Mouse (Mus musculus) gastrocnemius, adult 8-10 months (tissue): ENCODE results near the gene Nipa1. TPM values are rescaled to one million over a fixed set of nuclear protein-coding genes. Genes with fewer than 3 reads are reported as not detected.
A peak's percentile ranks its signal among the peaks of the same experiment; 100 is the strongest.
"Not testable (repeated sequence)": the region's sequence is repeated elsewhere in the genome, so short reads cannot be mapped to it uniquely, and the experiment has no call there.

ENCODE experiments used
- DNase-seq, 2 experiments: peaks; one replicate each; pipeline ENCODE4 v3.0.0; 2022; ENCODE audit warnings: low spot score in 2 of 2
- total RNA-seq, 4 experiments: library from RNA; stranded (reverse); gene quantifications; 2 replicates each; pipeline ENCODE4 v1.2.4; 2022

Gene Nipa1
- total RNA-seq = 1 to 10 TPM; 3.4 to 4.9 (median 4.0) TPM

DNA sequence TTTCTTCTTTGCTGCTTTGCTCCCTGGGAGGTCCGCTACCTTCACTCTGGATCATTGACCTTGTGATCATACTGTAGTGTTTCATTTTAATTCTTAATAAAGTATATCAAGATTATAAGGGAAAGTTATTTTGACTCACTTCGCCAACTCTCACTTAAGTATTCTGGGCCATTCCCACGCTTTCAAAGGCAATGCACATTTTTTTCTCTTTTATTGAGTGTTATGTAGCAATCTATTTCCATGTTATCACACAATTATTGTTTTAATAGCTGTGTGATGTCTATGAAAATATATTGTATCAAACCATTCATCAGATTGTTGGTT lies at the start of gene Nipa1:
Nipa1 (minus strand) TSS at position 25 of the 324 bp plus-strand sequence.
- no peak for DNase-seq

- no peak for DNase-seq
Measured at GRCm38 (mm10) chr7:56066634-56067033, 46.9 kb upstream of the Nipa1 start.

DNA sequence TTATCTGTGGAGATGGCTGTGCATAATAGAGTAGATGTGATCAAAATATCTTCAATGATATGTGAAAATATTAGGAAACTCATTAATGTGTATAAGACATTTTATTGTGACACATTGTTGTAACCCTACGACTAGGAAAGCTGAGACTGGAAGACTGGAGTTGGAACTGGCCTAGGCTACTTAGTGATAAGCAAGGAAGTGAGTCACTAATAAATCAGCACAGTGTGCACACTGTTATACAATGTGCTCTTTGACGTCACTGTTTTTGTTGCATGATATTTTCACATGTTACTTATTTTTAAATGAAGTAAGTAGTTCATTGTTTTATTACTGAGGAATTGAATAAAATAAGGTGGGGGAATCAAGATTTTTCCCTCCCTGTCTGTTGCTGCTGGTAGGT lies 46.4 kb upstream of the Nipa1 start:
- no peak for DNase-seq

DNA sequence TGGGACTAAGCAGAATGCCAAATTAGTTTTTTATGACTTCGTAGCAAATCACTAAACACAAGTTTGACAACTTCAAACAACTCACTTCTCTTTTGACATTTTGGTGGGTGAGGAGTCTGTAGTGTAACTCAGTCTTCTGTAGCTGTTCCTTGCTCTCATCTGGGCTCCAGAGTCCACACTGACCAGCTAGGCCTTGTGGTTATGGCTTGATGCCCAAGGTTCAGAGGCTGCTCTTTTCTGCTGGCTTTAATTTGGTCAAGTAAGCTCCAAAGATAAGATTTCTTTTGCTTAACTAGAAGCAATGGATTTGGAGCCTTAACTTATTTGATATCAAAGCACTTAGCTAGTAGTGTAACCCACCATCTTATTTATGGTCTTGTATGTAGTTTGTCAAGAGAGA lies 45.1 kb upstream of the Nipa1 start:
- DNase-seq = no peak

GRCm38 (mm10) chr7:56055338-56055737 lies 35.6 kb upstream of the Nipa1 start:
- DNase-seq = no peak

DNA sequence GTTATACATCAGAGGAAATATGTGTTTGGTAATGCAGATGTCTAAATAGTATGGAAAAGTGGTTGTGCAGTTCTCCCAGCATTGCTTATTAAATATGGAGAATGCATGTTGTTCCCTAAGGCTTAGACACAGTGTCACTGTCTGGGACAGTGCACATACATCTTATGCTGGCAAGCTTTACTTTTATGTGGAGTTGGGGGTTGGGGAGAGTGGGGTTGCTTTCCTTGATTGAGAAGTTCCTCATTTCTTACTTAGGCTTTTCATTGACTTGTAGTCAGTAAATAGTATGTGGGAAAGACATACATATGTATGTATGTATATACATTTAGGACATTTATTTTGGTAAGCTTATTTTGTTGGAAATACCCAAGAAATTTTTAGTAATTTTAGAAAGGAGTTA lies 33.2 kb upstream of the Nipa1 start:
- no peak for DNase-seq

DNA sequence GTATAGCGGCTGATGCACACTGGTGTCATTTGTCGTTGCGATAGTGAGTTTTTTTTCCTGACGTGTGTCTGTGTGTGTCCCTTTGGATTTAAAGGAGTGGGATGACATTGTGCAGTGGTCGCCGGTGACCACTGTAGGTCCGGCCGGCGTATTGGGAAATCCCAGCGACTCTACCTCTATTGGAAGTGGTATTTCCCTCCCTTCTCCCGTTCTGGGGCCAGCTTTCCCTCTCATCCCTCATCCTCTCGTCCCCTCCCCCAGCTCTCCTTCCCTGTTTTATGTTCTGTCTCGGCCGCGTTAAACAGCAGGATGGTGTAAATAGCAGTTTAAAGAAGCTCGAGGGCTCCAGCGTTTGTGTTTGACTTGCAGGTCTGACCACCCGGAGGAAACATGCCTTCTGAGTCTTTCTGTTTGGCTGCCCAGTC lies 30.7 kb upstream of the Nipa1 start:
- peak; percentile 4 for DNase-seq

DNA sequence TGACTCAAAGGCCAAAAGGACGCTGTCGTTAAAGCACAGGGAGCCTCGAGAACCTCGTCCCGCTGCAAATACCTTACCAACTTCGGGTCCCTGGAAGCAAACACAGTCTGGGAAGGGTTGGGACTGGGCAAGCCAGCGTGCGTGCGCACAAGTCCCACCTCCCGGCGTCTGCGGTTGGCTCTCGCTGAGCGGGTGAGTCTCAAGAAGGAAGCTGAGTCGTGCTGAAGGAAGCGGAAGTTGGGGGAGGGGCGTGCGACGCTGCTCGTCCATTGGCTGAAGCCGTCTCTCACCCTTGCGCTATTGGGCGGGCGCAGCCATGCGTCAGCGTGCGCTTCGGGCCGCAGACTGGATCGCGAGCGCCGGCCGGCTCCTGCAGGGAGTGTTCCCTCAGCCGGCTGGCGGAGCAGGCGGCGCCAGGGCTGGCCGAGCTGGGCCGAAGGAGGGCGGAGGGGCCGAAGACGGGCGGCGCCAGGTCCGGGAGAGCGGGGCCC lies 30.1 kb upstream of the Nipa1 start, which contains the start of gene Herc2:
Herc2 (plus strand) TSS at position 366 of the 491 bp plus-strand sequence.
- peak; percentile 98 to 99 for DNase-seq

DNA sequence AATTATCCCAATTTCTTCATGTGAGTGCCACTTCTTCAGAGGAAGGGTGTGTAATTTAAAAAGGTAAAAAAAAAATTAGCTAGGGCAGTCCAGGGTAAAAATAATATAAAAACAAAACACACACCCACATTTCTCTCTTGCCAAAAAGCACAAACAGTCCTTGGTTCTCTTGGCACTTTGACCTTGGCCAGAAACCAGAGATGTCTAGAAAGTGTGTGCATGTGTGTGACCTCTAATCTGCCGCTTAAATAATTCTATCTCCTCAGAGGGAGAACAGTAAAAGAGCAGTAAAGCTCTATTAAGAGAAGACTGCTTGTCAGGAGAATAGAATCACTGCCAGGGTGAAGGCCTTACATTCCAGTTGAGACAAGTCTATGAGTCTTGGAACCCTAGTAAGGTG lies 27.4 kb upstream of the Nipa1 start:
- no peak for DNase-seq

DNA sequence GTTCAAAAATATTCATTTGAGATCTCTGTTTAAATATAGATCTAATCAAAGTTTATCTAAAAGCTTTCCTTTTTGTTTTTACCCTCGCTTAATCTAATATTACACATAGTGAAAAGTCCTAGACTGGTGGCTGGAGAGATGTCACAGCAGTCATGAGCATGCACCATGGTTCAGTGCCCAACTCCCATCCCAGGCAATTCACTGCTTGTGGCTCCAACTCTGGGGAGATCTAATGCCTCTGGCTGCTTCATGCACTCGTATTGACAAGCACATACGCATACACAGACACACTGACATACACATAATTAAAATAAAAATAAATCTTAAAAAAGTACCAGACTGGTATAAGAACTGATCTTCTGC lies 24.5 kb upstream of the Nipa1 start:
- no peak for DNase-seq

- no peak for DNase-seq
Measured at GRCm38 (mm10) chr7:56043577-56044266, 24.0 kb upstream of the Nipa1 start.

GRCm38 (mm10) chr7:56042353-56042752 lies 22.6 kb upstream of the Nipa1 start:
- peak; percentile 26 to 57 for DNase-seq

DNA sequence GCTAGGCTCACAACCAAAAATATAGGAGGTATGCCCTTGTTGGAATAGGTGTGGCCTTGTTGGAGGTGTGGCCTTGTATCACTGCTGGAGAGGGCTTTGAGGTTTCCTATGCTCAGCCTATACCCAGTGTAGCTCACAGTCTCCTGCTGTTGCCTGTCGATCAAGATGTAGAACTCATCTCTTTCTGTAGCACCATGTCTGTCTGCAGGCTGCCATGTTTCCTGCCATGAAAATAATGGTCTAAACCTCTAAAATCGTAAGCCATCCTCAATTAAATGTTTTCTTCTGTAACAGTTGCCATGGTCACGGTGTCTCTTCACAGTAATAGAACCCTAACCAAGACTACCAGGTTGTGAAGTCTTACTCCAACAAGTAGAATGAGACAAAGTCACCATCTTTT lies 3.8 kb upstream of the Nipa1 start:
- DNase-seq = no peak

GRCm38 (mm10) chr7:56018972-56019929 lies 503 bp downstream of the Nipa1 start:
- DNase-seq = peak; percentile 32 to 57

DNA sequence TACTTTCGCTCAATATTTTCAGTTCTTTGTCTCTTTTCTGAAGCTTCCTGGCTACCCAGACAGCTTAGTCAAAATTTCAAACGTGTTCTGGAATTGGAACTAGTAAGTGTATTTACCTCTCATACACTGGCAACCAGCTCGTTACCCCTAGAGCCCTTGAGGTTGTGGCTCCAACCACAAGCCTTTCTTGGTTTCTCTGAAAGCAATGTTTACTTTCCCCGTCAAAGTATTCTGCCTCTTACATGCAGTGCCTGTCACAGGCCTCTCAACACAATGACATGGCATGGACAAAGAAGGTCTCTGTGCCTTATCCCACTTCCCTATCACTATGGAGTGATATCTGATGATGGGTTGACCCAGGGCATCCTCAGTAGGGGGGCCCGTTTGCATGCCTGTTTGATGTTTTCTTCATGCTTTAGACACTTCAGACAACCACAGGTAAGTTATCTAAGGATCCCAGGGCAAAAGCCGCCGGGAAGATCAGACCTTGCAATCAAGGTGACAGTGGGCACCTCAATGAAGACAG lies 1.2 kb downstream of the Nipa1 start:
- no peak for DNase-seq

DNA sequence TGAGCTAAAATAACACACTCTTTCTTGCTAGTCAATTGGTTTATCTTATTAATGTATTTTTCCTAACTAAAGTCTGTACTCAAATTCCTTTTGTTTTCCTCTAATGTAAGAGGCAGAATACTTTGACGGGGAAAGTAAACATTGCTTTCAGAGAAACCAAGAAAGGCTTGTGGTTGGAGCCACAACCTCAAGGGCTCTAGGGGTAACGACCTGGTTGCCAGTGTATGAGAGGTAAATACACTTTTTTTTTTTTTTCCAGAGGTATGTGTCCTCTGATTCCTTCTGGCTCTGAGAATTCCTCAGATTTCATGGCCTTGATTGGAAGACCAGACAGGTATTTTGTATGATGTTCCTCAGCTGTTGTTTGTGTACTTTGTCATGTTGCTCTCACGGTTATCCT lies 2.0 kb downstream of the Nipa1 start:
- DNase-seq = no peak

- no peak for DNase-seq
Measured at GRCm38 (mm10) chr7:56015837-56016236, 3.9 kb downstream of the Nipa1 start.

- no peak for DNase-seq
Measured at GRCm38 (mm10) chr7:56015172-56015571, 4.6 kb downstream of the Nipa1 start.

- DNase-seq = not testable (repeated sequence)
Measured at GRCm38 (mm10) chr7:56014002-56014702, 5.6 kb downstream of the Nipa1 start.

- DNase-seq = no peak
Measured at GRCm38 (mm10) chr7:56013261-56014001, 6.3 kb downstream of the Nipa1 start.

DNA sequence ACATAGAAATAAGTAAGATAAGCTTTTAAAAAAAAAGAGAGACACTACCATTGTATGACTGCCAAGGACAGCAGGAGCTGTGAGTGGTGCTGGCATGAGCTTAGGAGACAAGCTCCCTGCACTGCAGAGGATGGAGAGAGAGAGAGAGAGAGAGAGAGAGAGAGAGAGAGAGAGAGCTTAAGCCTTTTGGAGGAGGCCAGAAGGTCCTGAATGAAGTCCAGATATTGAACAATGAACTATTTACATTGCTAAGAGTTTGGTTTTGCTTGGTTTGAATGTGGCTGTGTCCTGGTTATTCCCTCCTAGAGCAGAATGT lies 8.8 kb downstream of the Nipa1 start:
- DNase-seq = no peak
